Mouse (Mus musculus): Measurements from ENCODE around the gene Pm20d2. TPM values are rescaled to one million over a fixed set of nuclear protein-coding genes. Genes with fewer than 3 reads are reported as not detected.
A peak's percentile ranks its signal among the peaks of the same experiment; 100 is the strongest.

The Pm20d2 gene
- total and polyA plus RNA-seq, 2 experiments from 2014 or later: 3.6 to 9.2 TPM

DNA sequence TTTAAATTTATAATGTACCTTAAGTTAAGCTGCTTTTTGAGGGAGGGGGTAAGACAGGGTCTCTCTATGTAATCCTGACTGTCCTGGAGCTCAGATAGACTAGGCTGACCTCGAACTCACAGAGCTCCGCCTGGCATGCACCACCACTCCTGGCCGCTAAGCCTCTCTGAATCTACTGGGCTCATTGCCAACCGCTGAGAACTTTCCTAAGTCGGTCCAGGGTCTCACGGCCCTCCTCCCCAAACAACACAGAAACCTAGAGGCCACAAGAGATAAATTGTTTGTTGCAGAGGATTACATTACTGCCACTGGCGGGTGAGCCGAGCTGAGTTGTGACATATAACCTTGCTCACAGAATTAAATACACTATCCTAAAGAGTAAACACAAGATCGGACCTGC is 1.4 kb downstream of the Pm20d2 start:
- DNase-seq (ENCODE audit: low spot score): peak; percentile 79
- Histone ChIP-seq H3K4me2 (ENCODE audit: low read depth, low read length, poor library complexity, severe bottlenecking) (peak overlapping the region; percentile 81), H3K36me3 (ENCODE audit: insufficient read depth, low read length) (peaks cover 12% of the 10 kb centered on the region), H3K27me3 (ENCODE audit: insufficient read depth, low read length) (no peaks in the 10 kb centered on the region), H3K9me3 (ENCODE audit: low read length) (no peaks in the 10 kb centered on the region), H3K9ac (replicated peaks; ENCODE audit: low read length, poor library complexity, severe bottlenecking) (peak overlapping the region; percentile 86), H3K4me1 (ENCODE audit: insufficient read depth, low read length) (no peaks in the 10 kb centered on the region), H3K27ac (ENCODE audit: low read depth, low read length) (peak overlapping the region; percentile 94; the same call in 1 of the 2 replicates), H3K4me3 (ENCODE audit: low read depth, low read length) (peak overlapping the region; percentile 71)
- 9% methylated on average over 9 of the region's 9 CpGs for WGBS
- no peak for ATAC-seq (ENCODE audit: low FRiP score)
- peak; percentile 53 for TF ChIP-seq CTCF (IDR thresholded peaks at IDR 0.05)

DNA sequence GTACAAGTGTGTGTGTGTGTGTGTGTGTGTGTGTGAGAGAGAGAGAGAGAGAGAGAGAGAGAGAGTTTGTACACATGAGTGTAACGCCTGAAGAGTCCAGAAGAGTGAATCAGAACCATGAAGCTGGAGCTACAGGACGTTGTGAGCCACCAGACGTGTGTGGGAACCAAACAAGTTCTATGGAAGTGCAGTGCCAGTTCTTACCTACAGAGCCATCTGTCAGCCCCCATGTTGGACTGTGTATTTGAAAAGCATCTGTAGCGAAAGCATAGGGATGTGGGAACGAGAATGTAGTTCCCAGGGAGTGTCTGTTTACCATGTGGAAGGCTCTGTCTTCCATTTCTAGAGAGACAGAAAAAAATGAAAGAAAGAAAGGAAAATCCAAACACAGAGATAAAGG is 6.1 kb downstream of the Pm20d2 start:
- no peak for DNase-seq (ENCODE audit: low spot score)
- whole genome bisulfite sequencing: 83% methylated on average over 5 of the region's 5 CpGs
- Histone ChIP-seq H3K36me3 (ENCODE audit: insufficient read depth, low read length) (peaks cover 36% of the 10 kb centered on the region), H3K4me3 (ENCODE audit: low read depth, low read length) (no peak overlapping the region), H3K4me2 (ENCODE audit: low read depth, low read length, poor library complexity, severe bottlenecking) (no peak overlapping the region), H3K27ac (ENCODE audit: low read depth, low read length) (no peak overlapping the region), H3K9me3 (ENCODE audit: low read length) (no peaks in the 10 kb centered on the region), H3K4me1 (ENCODE audit: insufficient read depth, low read length) (no peaks in the 10 kb centered on the region), H3K9ac (replicated peaks; ENCODE audit: low read length, poor library complexity, severe bottlenecking) (no peak overlapping the region), H3K27me3 (ENCODE audit: insufficient read depth, low read length) (no peaks in the 10 kb centered on the region)
- TF ChIP-seq CTCF (IDR thresholded peaks at IDR 0.05): no peak
- no peak for ATAC-seq (ENCODE audit: low FRiP score)

DNA sequence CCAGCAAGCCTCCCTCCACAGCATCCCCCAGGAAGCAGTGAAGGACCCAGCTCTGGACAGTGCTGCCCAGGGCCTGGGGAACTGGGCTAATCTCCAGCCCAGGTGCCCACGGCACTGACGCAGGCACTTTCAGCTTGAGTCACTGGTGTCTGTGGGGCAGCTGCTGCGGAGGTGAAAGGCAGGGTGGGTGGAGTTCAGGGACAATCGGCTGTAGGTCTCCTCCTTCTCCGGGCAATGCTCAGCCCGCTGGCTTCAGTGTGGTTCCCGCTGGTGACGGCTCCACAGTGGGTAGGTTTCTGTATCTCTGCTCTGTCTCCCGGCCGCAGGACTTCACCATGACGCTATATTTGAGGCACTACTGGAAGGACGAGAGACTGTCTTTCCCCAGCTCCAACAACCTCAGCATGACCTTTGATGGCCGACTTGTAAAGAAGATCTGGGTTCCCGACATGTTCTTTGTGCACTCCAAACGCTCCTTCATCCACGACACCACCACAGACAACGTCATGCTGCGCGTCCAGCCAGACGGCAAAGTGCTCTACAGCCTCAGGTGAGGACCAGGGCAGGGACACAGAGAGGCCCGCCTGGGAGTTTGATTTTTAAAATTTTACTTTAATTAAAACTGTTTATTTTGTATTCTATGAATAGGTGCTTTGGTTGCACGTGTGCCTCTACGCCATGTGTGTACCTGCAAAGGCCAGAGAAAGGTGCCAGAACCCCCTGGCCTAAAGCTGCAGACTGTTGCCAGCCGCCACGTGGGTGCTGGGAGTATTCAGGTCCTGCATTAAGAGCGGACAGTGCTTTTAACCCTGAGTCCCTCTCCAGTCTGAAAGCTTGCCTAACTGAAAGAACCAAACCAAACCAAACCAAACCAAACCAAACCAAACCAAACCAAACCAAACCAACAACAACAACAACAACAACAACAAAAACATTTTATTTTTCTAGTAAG is 37.2 kb downstream of the Pm20d2 start:
- Histone ChIP-seq H3K4me3 (ENCODE audit: low read depth, low read length) (no peak overlapping the region), H3K36me3 (ENCODE audit: insufficient read depth, low read length) (no peaks in the 10 kb centered on the region), H3K27me3 (ENCODE audit: insufficient read depth, low read length) (no peaks in the 10 kb centered on the region), H3K4me2 (ENCODE audit: low read depth, low read length, poor library complexity, severe bottlenecking) (no peak overlapping the region), H3K27ac (ENCODE audit: low read depth, low read length) (no peak overlapping the region), H3K9me3 (ENCODE audit: low read length) (no peaks in the 10 kb centered on the region), H3K9ac (replicated peaks; ENCODE audit: low read length, poor library complexity, severe bottlenecking) (no peak overlapping the region), H3K4me1 (ENCODE audit: insufficient read depth, low read length) (no peaks in the 10 kb centered on the region)
- ATAC-seq (ENCODE audit: low FRiP score) (no peak), DNase-seq (ENCODE audit: low spot score) (no peak)
- no peak for TF ChIP-seq CTCF (IDR thresholded peaks at IDR 0.05)
- 86% methylated on average over 26 of the region's 26 CpGs for WGBS

DNA sequence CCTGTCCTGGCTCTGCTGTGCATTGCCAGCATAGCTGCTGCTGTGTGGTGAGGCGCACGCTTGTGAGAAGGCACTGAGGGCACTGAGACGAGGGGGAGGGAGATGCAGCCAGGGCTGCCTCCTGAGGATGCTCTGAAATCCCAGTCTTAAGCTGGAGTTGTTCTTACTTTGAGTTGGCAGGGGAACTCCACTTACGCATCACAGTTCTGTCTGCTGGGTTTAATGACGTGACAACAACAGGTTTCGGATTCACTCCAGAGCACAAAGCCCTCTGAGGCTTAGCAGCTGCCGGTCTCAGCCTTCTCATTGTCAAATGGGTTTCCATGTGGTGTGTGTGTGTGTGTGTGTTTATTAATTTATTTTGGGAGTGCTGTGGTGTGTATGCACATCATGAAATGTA is 40.4 kb downstream of the Pm20d2 start:
- Histone ChIP-seq H3K27me3 (ENCODE audit: insufficient read depth, low read length) (no peaks in the 10 kb centered on the region), H3K36me3 (ENCODE audit: insufficient read depth, low read length) (no peaks in the 10 kb centered on the region), H3K9ac (replicated peaks; ENCODE audit: low read length, poor library complexity, severe bottlenecking) (no peak overlapping the region), H3K4me1 (ENCODE audit: insufficient read depth, low read length) (no peaks in the 10 kb centered on the region), H3K4me3 (ENCODE audit: low read depth, low read length) (no peak overlapping the region), H3K27ac (ENCODE audit: low read depth, low read length) (no peak overlapping the region), H3K9me3 (ENCODE audit: low read length) (no peaks in the 10 kb centered on the region), H3K4me2 (ENCODE audit: low read depth, low read length, poor library complexity, severe bottlenecking) (no peak overlapping the region)
- TF ChIP-seq CTCF (IDR thresholded peaks at IDR 0.05): no peak
- WGBS: 45% methylated on average over 7 of the region's 7 CpGs
- ATAC-seq (ENCODE audit: low FRiP score) (no peak), DNase-seq (ENCODE audit: low spot score) (no peak)

GRCm38 (mm10) chr4:33147825-33148224 is 41.7 kb downstream of the Pm20d2 start:
- 0 out of 2 replicates have a peak, but pooled peaks have one; percentile 47 for ATAC-seq (ENCODE audit: low FRiP score)
- Histone ChIP-seq H3K4me1 (ENCODE audit: insufficient read depth, low read length) (no peaks in the 10 kb centered on the region), H3K27ac (ENCODE audit: low read depth, low read length) (no peak overlapping the region), H3K4me3 (ENCODE audit: low read depth, low read length) (no peak overlapping the region), H3K4me2 (ENCODE audit: low read depth, low read length, poor library complexity, severe bottlenecking) (no peak overlapping the region), H3K9ac (replicated peaks; ENCODE audit: low read length, poor library complexity, severe bottlenecking) (no peak overlapping the region), H3K36me3 (ENCODE audit: insufficient read depth, low read length) (no peaks in the 10 kb centered on the region), H3K27me3 (ENCODE audit: insufficient read depth, low read length) (no peaks in the 10 kb centered on the region), H3K9me3 (ENCODE audit: low read length) (no peaks in the 10 kb centered on the region)
- peak; percentile 76 for TF ChIP-seq CTCF (IDR thresholded peaks at IDR 0.05)
- 7% methylated on average over 2 of the region's 2 CpGs for WGBS
- DNase-seq (ENCODE audit: low spot score): peak; percentile 71

GRCm38 (mm10) chr4:33146679-33147291 is 42.8 kb downstream of the Pm20d2 start:
- H3K9ac ChIP-seq (replicated peaks; ENCODE audit: low read length, poor library complexity, severe bottlenecking): 0 out of 2 replicates have a peak overlapping the region, but pooled peaks have one; percentile 29
- ATAC-seq (ENCODE audit: low FRiP score): peak; percentile 58; the same call in 1 of the 2 replicates
- no peaks in the 10 kb centered on the region for H3K4me1 ChIP-seq (ENCODE audit: insufficient read depth, low read length)
- no peak overlapping the region for H3K27ac ChIP-seq (ENCODE audit: low read depth, low read length)
- peak; percentile 1 for DNase-seq (ENCODE audit: low spot score)
- no peak for TF ChIP-seq CTCF (IDR thresholded peaks at IDR 0.05)
- H3K36me3 ChIP-seq (ENCODE audit: insufficient read depth, low read length): no peaks in the 10 kb centered on the region
- H3K27me3 ChIP-seq (ENCODE audit: insufficient read depth, low read length): no peaks in the 10 kb centered on the region
- WGBS: 37% methylated on average over 20 of the region's 20 CpGs
- 0 out of 2 replicates have a peak overlapping the region, but pooled peaks have one; percentile 8 for H3K4me3 ChIP-seq (ENCODE audit: low read depth, low read length)
- peak overlapping the region; percentile 34 for H3K4me2 ChIP-seq (ENCODE audit: low read depth, low read length, poor library complexity, severe bottlenecking)
- no peaks in the 10 kb centered on the region for H3K9me3 ChIP-seq (ENCODE audit: low read length)
